In the genomic region with DNA sequence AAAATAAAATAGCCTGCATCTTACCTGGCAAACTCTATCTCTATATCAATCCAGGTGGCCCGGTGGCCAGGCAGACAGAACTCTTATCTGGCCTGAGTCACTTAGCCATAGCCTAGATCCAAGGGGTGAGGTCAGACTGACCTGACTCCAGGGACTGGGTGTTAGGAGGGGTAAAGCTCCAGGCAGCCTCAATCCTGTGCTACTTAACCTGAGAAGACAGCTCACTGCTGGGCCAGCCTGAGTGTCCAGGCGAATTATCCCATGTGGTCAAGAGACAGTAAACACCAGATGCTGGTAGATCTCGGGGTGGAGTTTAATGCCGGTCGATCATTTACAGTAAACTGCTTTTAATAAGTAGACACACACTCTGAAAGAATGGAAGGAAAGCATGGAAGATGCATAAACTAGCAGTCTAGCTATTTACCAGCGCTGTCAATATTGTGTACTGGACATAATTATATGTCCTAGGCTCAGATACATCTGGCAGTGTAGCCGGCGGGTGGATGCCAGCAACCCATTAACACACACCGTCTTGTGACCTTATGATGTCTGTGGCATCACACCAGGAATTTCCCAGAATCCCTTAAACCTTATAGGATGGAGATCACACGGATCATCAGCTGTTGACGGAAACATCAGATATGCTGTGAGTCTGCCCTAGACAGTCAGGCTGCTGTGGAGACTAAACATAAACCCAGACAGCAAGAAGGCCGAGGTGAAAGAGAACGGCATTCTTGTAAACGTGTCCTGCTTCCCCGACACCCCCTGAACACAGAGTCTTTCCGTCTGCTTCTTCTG, we compare ENCODE assay signal across 19 mouse cellular contexts.
A peak's percentile ranks its signal among the peaks of the same experiment; 100 is the strongest.
DNase-seq lines count a peak whose midpoint lies in the region; ATAC-seq and TF ChIP-seq lines count a peak whose summit lies in the region.
"Had no signal": no experiment of that assay in that cellular context is flagged by ENCODE, and none has a peak within 500 bp of the region (broad histone marks: within the 10 kb centered on the region; RNA-seq: fewer than 3 reads in every experiment).

No protein-coding gene starts in this region.

- no peak overlapping the region for H3K4me2 ChIP-seq in midbrain, postnatal 0 days (ENCODE audit: low read depth, low read length, poor library complexity, severe bottlenecking)
- H3K4me2 ChIP-seq in midbrain, embryonic 11.5 days = no peak overlapping the region
- H3K4me2 ChIP-seq: forebrain, embryonic 15.5 days; hindbrain, embryonic 13.5 days; kidney, embryonic 15.5 days; liver, embryonic 11.5 days had no signal

- no peak for ATAC-seq in midbrain, postnatal 0 days (ENCODE audit: low FRiP score)
- no peak for ATAC-seq in midbrain, embryonic 11.5 days (ENCODE audit: low FRiP score)
- ATAC-seq: forebrain, embryonic 15.5 days; midbrain, embryonic 16.5 days had no signal

- H3K4me1 ChIP-seq in midbrain, postnatal 0 days (ENCODE audit: insufficient read depth, low read length) = peaks cover 13% of the 10 kb centered on the region
- H3K4me1 ChIP-seq in midbrain, embryonic 11.5 days (ENCODE audit: control insufficient read depth, insufficient read depth, low read length) = peaks cover 12% of the 10 kb centered on the region; the same call in 1 of the 2 replicates

- no peaks in the 10 kb centered on the region for H3K36me3 ChIP-seq in midbrain, postnatal 0 days (ENCODE audit: insufficient read depth, low read length)
- H3K36me3 ChIP-seq in midbrain, embryonic 11.5 days (ENCODE audit: control insufficient read depth, insufficient read depth, low read length) = no peaks in the 10 kb centered on the region
- H3K36me3 ChIP-seq: forebrain, embryonic 15.5 days; hindbrain, embryonic 13.5 days; kidney, embryonic 15.5 days had no signal

- no peaks in the 10 kb centered on the region for H3K9me3 ChIP-seq in midbrain, postnatal 0 days (ENCODE audit: low read length)
- no peaks in the 10 kb centered on the region for H3K9me3 ChIP-seq in midbrain, embryonic 11.5 days (ENCODE audit: control insufficient read depth, low read length)
- H3K9me3 ChIP-seq: forebrain, embryonic 15.5 days; hindbrain, embryonic 13.5 days; kidney, embryonic 15.5 days had no signal

- H3K9ac ChIP-seq in midbrain, postnatal 0 days (replicated peaks; ENCODE audit: low read length, poor library complexity, severe bottlenecking) = no peak overlapping the region
- no peak overlapping the region for H3K9ac ChIP-seq in midbrain, embryonic 11.5 days (ENCODE audit: low read length)
- H3K9ac ChIP-seq: forebrain, embryonic 15.5 days; hindbrain, embryonic 13.5 days; kidney, embryonic 15.5 days had no signal

- no peak overlapping the region for H3K4me3 ChIP-seq in midbrain, postnatal 0 days (ENCODE audit: low read depth, low read length)
- no peak overlapping the region for H3K4me3 ChIP-seq in midbrain, embryonic 11.5 days (ENCODE audit: low read depth, low read length)
- H3K4me3 ChIP-seq: erythroblast, embryonic 14.5 days; forebrain, embryonic 15.5 days; hindbrain, embryonic 13.5 days; kidney, embryonic 15.5 days had no signal

- TF ChIP-seq CTCF in midbrain, postnatal 0 days (IDR thresholded peaks at IDR 0.05) = no peak

- no peaks in the 10 kb centered on the region for H3K27me3 ChIP-seq in midbrain, postnatal 0 days (ENCODE audit: insufficient read depth, low read length)
- no peaks in the 10 kb centered on the region for H3K27me3 ChIP-seq in midbrain, embryonic 11.5 days (ENCODE audit: control insufficient read depth, insufficient read depth, low read length)
- H3K27me3 ChIP-seq: forebrain, embryonic 15.5 days; hindbrain, embryonic 13.5 days; kidney, embryonic 15.5 days had no signal

- peak; percentile 37 to 58 for DNase-seq in gastrocnemius, adult 8-10 months (ENCODE audit: low spot score in 2 of 2)
- no peak for DNase-seq in gastrocnemius, postnatal 10 days
- peak; percentile 31 for DNase-seq in midbrain, postnatal 0 days (ENCODE audit: low spot score)
- no peak for DNase-seq in midbrain, embryonic 11.5 days (ENCODE audit: low spot score, missing footprints)
- DNase-seq in lung, postnatal 25 days (ENCODE audit: low spot score) = peak; percentile 44
- DNase-seq in skeletal muscle tissue, adult 2 months (ENCODE audit: low read depth, low spot score) = peak; percentile 38
- DNase-seq in urinary bladder, adult 18-20 months (ENCODE audit: low spot score in 2 of 2) = no peak
- DNase-seq in frontal cortex, postnatal 14 days (ENCODE audit: low spot score in 2 of 2) = no peak
- DNase-seq: adrenal gland, postnatal 10 days; cerebellum, adult 11 months; cerebellum, postnatal 14 days; left cerebral cortex, postnatal 4 days; right cerebral cortex, postnatal 4 days had no signal

- no peak overlapping the region for H3K27ac ChIP-seq in midbrain, postnatal 0 days (ENCODE audit: low read depth, low read length)
- H3K27ac ChIP-seq in midbrain, embryonic 11.5 days (ENCODE audit: low read depth, low read length) = no peak overlapping the region
- H3K27ac ChIP-seq: forebrain, embryonic 15.5 days; hindbrain, embryonic 13.5 days; kidney, embryonic 15.5 days had no signal

- 88% methylated on average over 16 of the region's 16 CpGs for WGBS in midbrain, postnatal 0 days
- 88% methylated on average over 16 of the region's 16 CpGs for WGBS in midbrain, embryonic 11.5 days

Comparison
In these comparisons a context has a peak if more than half of its experiments do, and no peak if none do; other contexts are left out.
1. DNase-seq: peak in gastrocnemius, adult 8-10 months (2 of 2), midbrain, postnatal 0 days (single experiment), lung, postnatal 25 days (single experiment) and skeletal muscle tissue, adult 2 months (single experiment); none in gastrocnemius, postnatal 10 days (single experiment), midbrain, embryonic 11.5 days (single experiment), urinary bladder, adult 18-20 months (0 of 2) and frontal cortex, postnatal 14 days (0 of 2).